Mouse (Mus musculus) CH12.LX (cell line): Measurements from ENCODE around the gene Pla2g12b.

Experiments used
- BHLHE40 ChIP-seq: IDR thresholded peaks from 2 replicates; pipeline ENCODE4 v1.6.1; 2011; ENCODE audit warnings: mild to moderate bottlenecking, low read depth, low read length, improper control_type of control experiment
- CTCF ChIP-seq, 2 experiments: IDR thresholded peaks in 1 of 2; conservative IDR thresholded peaks in 1 of 2; 2 replicates each; pipeline ENCODE4 v1.5.1; 2011 to 2012; ENCODE audit warnings: low read depth in 2 of 2, low read length in 2 of 2, improper control_type of control experiment in 1 of 2, inconsistent platforms in 1 of 2, mild to moderate bottlenecking in 1 of 2, moderate library complexity in 1 of 2
- ELF1 ChIP-seq: IDR thresholded peaks from 2 replicates; pipeline ENCODE4 v1.6.1; 2014; ENCODE audit warnings: low read depth, mild to moderate bottlenecking, inconsistent platforms, low read length, improper control_type of control experiment
- JUN ChIP-seq: IDR thresholded peaks from 2 replicates; pipeline ENCODE4 v1.6.1; 2011; ENCODE audit warnings: low read depth, mild to moderate bottlenecking, low read length, improper control_type of control experiment, moderate library complexity; ENCODE audit not compliant: insufficient read depth
- MAFK ChIP-seq: IDR thresholded peaks from 2 replicates; pipeline ENCODE4 v1.6.1; 2011; ENCODE audit warnings: low read length, improper control_type of control experiment; ENCODE audit not compliant: insufficient replicate concordance
- MAX ChIP-seq: IDR thresholded peaks from 2 replicates; pipeline ENCODE4 v1.6.1; 2011; ENCODE audit warnings: low read length, improper control_type of control experiment
- NELFE ChIP-seq: IDR thresholded peaks from 2 replicates; pipeline ENCODE4 v1.6.1; 2011; ENCODE audit warnings: low read depth, low read length, improper control_type of control experiment
- POLR2A ChIP-seq: IDR thresholded peaks from 2 replicates; pipeline ENCODE4 v1.6.1; 2011; ENCODE audit warnings: low read depth, mild to moderate bottlenecking, improper control_type of control experiment, low read length
- RCOR1 ChIP-seq: conservative IDR thresholded peaks from 2 replicates; pipeline ENCODE4 v1.6.1; 2012; ENCODE audit warnings: low read depth, mild to moderate bottlenecking, inconsistent platforms, low read length, improper control_type of control experiment
- TBP ChIP-seq: conservative IDR thresholded peaks from 2 replicates; pipeline ENCODE4 v1.6.1; 2011; ENCODE audit warnings: low read depth, low read length, improper control_type of control experiment
- ZMIZ1 ChIP-seq: IDR thresholded peaks from 2 replicates; pipeline ENCODE4 v1.6.1; 2012; ENCODE audit warnings: low read depth, mild to moderate bottlenecking, inconsistent platforms, low read length, improper control_type of control experiment

GRCm38 (mm10) chr10:59419516-59419915 is 16.1 kb downstream of the Pla2g12b start:
- TF ChIP-seq JUN, result no peak
- no peak for TF ChIP-seq ZMIZ1
- TF ChIP-seq POLR2A, result no peak
- TF ChIP-seq CTCF (conservative IDR thresholded peaks at IDR 0.05 in 1 of 2, IDR thresholded peaks at IDR 0.05 in 1 of 2; ENCODE audit: low read depth in 2 of 2, low read length in 2 of 2), result no peak
- no peak for TF ChIP-seq ELF1
- TF ChIP-seq MAX, result no peak
- no peak for TF ChIP-seq RCOR1
- no peak for TF ChIP-seq BHLHE40
- TF ChIP-seq TBP, result no peak
- TF ChIP-seq NELFE, result no peak
- no peak for TF ChIP-seq MAFK
